Mouse (Mus musculus) spleen, embryonic (tissue): ENCODE measurements around the gene B4galnt2.

Experiments
- CTCF ChIA-PET: fragments of 350-600 bp; sonication (Branson Sonifier 250); formaldehyde crosslinking; loops from one replicate; lab custom pipeline; 2022; lab: Charles Lee

The B4galnt2 gene

DNA sequence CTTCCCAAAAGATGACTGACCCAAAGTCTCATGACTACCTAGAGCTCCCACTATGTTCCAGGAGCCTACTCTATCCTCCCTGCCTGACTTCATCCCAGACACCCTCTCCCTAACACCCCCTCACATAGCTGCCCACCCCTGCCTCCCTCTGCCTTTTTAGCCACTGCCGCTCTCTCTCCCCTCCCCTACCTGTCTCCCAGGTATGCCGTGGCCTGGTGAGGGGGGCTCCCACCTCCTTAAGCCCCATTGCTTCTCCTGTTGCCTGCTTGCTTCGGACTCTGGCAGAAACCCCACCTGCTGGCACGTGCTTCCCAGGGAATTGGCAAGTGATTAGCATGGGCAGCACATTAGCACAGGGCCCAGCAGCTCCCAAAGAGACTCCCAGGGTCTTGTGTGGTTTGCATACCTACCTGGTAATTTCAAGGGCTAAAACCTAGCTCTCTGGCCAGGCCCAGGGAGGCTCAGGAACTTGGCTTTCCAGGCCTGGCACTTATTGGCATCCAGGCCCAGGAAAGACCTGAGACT lies 85.1 kb downstream of the B4galnt2 start:
- CTCF ChIA-PET, result interaction anchor here (1.8 to 3.1 kb wide), 2 partner anchors 11 to 24 kb away, joined by 4 to 15 read pairs; no protein-coding TSS in a partner anchor

DNA sequence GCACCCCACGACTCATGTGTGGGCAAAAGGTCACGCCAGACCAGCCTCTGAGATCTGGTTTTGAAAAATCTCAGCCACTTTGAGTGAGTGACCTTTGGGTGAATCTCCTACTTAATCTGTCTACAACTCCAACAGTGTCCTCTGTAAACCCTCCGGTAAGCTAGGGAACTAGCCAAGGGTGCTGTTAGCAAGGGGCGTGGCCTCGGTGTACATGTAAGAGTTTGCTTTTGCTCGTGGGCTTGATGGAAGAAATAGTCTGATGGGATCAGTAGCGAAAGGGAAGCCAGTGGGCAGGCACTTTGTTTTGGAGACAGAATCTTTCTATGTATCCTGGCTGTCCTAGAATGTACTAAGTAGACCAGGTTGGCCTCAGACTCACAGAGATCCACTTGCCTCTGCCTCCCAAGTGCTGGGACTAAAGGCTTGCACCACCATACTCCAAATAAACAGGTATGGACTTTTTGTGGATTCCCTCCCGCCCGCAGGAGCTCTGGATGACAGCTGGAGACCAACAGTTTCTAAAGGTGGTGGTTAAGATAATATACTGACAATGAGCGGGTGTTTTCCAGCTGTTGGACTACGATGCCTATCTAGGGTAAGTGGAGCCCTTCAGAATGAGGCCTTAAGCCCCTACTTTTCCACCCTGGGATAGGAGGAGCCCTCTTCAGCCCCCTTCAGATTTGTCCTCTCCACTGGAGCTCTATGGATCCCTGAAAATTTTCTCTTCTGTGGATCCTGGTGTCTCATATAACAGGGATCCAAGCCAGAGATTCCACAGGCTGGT lies 86.3 kb downstream of the B4galnt2 start:
- CTCF ChIA-PET, result interaction anchor here (0.6 to 3.1 kb wide), 11 partner anchors 10 to 152 kb away, joined by 3 to 15 read pairs (median 4); partner anchors contain the start of gene Abi3

DNA sequence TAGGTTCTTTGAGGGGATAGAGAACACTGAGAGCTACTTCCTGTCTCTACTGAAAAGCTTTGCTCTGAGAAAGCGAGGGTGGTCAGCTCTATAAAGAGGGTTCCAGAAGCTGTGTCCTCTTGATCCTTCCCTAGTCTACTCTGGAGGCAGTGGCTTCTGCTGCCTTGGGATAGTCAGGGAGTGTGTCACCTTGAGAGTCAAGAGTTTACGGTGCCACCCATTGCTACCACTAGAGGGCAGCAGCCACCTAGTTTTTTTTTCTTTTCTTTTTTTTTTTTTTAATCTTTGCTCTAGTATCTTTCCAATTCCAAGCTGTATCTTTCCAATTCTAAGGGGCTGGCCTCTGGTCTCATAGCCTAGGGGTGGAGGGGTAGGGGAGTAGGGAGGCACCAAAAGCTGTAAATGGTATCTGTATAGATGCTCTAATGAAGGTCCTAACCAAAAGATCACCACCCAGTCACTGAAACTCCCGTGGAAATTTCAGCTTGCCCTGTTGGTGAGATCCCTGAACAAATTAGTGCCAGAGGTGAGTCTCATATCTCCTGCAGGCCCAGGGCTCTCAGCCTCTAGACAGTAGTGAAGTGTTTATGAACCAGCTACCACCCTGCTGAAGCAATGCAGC lies 87.1 kb downstream of the B4galnt2 start:
- CTCF ChIA-PET, result interaction anchor here (0.6 to 3.1 kb wide), 10 partner anchors 9 to 153 kb away, joined by 3 to 15 read pairs (median 4); partner anchors contain the start of gene Abi3

DNA sequence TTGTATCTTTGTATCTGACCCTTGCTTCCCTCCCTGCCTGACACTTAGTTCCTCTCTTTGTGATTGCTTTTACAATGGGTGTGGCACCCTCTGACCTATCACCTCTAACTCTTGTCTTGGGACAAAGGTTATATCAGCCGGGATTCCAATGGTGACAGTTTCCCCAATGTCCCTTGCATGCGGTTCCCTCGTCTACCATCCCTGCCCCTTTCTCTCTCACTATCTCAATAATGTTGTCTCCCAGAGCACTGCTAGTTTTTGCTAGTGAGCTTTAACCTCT lies 87.6 kb downstream of the B4galnt2 start:
- CTCF ChIA-PET, result interaction anchor here (0.9 to 3.1 kb wide), 3 partner anchors 27 to 153 kb away, joined by 4 to 15 read pairs (median 9); no protein-coding TSS in a partner anchor

DNA sequence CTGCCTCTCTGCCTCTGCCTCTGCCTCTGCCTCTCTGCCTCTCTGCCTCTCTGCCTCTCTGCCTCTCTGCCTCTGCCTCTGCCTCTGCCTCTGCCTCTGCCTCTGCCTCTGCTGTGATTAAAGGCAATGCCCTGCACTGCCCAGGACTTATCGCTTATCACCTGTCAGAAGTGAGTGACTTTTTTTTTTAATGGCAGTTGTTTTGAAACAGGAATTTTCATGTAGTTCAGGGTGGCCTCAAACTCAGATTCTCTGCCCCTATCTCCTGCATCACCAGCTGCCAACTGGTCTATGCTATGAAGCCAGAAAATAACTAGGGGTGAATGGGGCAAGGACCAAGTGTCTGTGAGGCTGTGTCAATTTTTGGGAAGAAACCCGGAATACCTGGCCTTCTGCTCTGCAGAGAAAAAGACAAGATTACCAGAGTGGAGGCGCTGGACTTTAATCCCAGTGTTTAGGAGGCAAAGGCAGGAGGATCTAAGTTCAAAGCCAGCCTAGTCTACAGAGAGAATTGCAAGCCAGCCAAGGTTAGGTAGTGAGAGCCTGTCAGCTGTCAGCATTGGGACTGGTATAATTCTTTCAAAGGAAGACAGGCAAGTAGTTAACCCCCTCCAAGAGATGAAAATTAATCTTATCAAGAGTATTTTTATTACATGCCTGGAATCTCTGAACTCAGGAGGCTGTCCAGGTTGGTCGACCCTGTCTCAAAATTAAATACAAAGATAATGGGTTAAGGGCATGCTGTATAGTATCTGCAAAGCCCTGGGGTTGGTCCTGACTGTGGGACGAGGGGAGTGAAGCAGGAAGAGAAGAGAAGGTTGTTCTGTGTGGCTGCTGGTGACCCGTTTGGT lies 88.1 kb downstream of the B4galnt2 start:
- CTCF ChIA-PET, result interaction anchor here (1.3 to 3.1 kb wide), 3 partner anchors 27 to 154 kb away, joined by 3 to 15 read pairs (median 9); no protein-coding TSS in a partner anchor

DNA sequence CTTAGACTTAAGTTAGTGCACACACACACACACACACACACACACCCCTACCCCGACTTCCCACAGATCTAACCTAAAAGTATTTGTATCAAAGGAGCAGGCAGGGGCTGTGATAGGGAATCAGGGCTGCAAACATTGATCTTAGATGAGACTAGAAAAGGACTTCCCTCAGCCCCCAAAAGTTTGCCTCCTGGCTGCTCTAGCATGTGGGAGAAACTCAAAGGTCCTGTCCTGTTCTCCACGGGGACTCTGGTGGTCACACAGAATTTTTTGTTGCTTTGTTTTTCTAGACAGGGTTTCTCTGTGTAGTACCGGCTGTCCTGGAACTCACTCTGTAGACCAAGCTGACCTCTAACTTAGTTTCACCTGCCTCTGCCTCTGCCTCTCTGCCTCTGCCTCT lies 89.1 kb downstream of the B4galnt2 start:
- CTCF ChIA-PET, result interaction anchor here (1.3 kb wide), 1 partner anchor 29 kb away, joined by 3 read pairs; no protein-coding TSS in a partner anchor

DNA sequence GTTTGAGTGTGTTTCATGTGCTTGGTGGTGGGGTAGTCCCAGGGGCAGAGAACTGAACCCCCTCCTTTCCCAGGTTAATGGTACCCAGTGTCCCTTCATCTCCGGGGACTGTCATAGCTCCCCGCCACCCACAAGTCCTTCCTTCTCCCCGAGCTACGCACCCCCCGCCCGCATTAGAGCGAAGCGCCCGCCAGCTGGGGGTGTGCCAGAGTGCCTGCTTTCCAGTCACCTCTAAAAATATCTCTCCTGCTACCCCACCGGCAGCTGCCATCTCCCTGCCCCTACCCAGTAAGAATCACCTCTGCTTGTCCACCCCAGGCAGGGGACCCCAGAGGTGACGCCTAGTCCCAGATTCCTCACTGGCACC lies 89.8 kb downstream of the B4galnt2 start:
- CTCF ChIA-PET, result interaction anchor here (0.9 to 1.1 kb wide), 3 partner anchors 26 to 74 kb away, joined by 3 to 5 read pairs (median 4); no protein-coding TSS in a partner anchor

DNA sequence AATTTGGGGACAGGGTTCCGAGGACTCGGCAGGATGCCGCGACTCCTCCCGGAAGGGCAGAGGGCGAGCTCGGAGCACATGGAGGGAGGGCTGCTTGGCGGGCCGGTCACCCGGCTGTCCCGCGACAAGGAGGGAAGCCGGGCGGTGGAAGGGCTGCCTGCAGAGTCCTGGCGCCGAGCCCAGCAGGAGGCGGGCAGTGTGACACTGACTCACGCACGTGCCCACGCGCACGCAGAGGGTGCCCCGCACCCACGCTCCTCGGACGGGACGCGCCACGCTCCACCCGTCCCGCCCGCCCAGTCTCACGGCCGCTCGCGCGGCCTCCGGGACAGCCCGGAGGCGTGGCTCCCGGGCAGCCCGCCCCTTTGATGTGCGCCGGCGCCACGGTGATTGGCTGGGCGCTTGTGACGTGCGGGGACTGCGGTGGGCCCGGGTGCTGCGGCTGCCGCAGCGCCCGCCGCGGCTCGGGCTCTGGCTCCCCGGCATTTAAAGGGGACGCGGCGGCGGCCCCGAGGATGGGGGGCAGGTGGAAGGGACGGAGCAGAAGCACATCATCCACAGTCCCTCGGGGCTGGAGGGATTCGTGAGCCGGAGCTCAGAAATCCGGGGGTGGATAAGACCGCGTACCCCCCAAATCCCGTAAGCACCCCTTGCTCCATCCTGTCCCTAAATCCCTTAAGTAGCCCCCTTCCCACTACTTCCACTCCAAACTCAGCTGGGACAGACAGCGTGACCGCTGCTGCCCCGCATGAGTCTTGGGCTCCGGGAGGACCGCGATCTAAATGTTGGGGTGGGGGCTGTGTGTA lies 90.4 kb downstream of the B4galnt2 start, which contains the start of gene Phospho1:
TSS of gene Phospho1 (plus strand) at position 429 of the 806 bp plus-strand sequence.
- CTCF ChIA-PET, result interaction anchor here (0.9 to 1.1 kb wide), 3 partner anchors 26 to 74 kb away, joined by 3 to 5 read pairs (median 4); no protein-coding TSS in a partner anchor

DNA sequence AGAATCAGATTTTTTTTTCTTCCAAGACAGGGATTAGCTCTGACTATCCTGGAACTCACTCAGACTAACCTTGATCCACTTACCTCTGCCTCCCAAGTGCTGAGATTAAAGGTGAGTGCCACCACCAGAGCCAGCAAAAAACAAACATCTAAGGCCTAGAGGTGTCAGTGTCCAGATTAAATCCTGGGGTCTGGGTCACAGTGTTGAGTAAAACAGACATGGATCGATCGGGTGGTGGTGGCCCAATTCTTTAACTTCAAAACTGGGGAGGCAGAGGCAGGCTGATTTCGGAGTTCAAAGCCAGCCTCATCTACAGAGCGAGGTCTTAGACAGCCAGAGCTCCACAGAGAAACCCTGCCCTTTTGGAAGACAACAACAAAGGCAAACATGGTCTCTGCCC lies 92.3 kb downstream of the B4galnt2 start:
- CTCF ChIA-PET, result no interaction called here

DNA sequence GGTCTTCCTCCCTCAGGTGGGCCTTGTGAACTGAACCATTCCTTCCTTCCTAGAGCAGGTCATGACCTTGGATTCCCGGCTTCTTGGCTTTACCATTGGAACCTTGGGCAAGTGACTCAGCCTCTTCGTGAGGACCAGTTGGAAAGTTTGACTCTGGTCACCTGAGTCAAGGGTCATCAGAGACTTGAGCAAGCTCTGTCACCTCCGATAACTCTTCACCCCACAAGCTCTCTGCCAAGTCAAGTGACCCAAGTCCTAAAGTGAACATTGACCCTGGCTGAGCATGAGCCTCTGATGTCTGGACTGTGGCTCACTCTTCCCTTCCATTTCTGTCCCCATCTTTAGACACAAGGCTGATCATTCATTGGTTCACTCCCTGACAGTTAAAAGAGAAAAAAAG lies 93.2 kb downstream of the B4galnt2 start:
- CTCF ChIA-PET, result no interaction called here

DNA sequence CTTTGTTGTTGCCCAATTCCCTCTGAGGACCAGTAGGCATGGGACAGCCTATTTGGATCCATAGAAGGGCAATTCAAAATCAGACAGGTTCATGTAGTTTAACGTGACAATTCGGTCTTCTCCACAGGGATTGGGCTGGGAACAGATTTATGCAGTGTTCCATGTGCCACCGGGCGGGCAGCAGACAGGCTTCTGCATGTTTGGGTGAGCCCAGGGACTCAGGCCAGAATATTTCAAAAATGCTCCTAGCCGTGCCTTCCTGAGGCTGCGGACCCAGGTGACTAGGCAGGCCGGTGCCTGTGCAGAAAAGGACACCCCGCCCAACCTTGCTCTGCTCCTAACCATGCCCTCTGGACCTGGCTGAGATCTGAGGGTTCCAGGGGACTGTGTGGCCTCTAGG lies 95.6 kb downstream of the B4galnt2 start:
- CTCF ChIA-PET, result no interaction called here
